Mouse (Mus musculus) lung, embryonic 15.5 days (tissue): Measurements from ENCODE around the gene Gm27027. TPM values are rescaled to one million over a fixed set of nuclear protein-coding genes. Genes with fewer than 3 reads are reported as not detected.
A peak's percentile ranks its signal among the peaks of the same experiment; 100 is the strongest.

ENCODE experiments used
- ATAC-seq: fragments of 200-750 bp; cut with Nextera tagmentation; 2 replicates; pipeline ENCODE4 v1.8.0; 2017; ENCODE audit warnings: moderate number of reproducible peaks, borderline replicate concordance; ENCODE audit not compliant: low FRiP score, low TSS enrichment; ENCODE audit errors: extremely low read depth
- H3K27ac ChIP-seq: fragments of 300-500 bp; sonication (generic); 2 replicates; pipeline ENCODE4 v1.5.1; 2015; ENCODE audit warnings: moderate library complexity, mild to moderate bottlenecking, inconsistent platforms
- H3K27me3 ChIP-seq: fragments of 300-500 bp; sonication (generic); 2 replicates; pipeline ENCODE4 v1.6.1; 2015; ENCODE audit warnings: inconsistent platforms
- H3K36me3 ChIP-seq: fragments of 300-500 bp; sonication (generic); 2 replicates; pipeline ENCODE4 v1.6.1; 2015; ENCODE audit warnings: inconsistent platforms
- H3K4me1 ChIP-seq: fragments of 300-500 bp; sonication (generic); 2 replicates; pipeline ENCODE4 v1.6.1; 2015; ENCODE audit warnings: inconsistent platforms
- H3K4me2 ChIP-seq: fragments of 300-500 bp; sonication (generic); 2 replicates; pipeline ENCODE4 v1.6.1; 2015; ENCODE audit warnings: inconsistent platforms, mild to moderate bottlenecking, moderate library complexity
- H3K4me3 ChIP-seq: fragments of 300-500 bp; sonication (generic); 2 replicates; pipeline ENCODE4 v1.5.1; 2015; ENCODE audit warnings: mild to moderate bottlenecking, inconsistent platforms
- H3K9ac ChIP-seq: fragments of 300-500 bp; sonication (generic); 2 replicates; pipeline ENCODE4 v1.6.1; 2015; ENCODE audit warnings: inconsistent platforms
- H3K9me3 ChIP-seq: fragments of 300-500 bp; sonication (generic); 2 replicates; pipeline ENCODE4 v1.6.1; 2016; ENCODE audit warnings: inconsistent platforms
- WGBS: fragments of 180-500 bp; shearing (Covaris S2); methylation state at CpG from one replicate; pipeline ENCODE4 v1.1.7; 2015; 5-methylcytosine and 5-hydroxymethylcytosine counted together
- polyA plus RNA-seq: library from polyadenylated mRNA; unstranded; fragments of >200 nt; fragmentation: Nextera tagmentation; extraction: Ambion mirVana; gene quantifications from 2 replicates; pipeline ENCODE4 v1.2.1, GENCODE M21; 2015

Gene Gm27027
- polyA plus RNA-seq, 1 experiment from 2014 or later = not detected

GRCm38 (mm10) chr2:93954781-93955578 lies 41.2 kb downstream of the Gm27027 start:
- no peak for ATAC-seq
- peak overlapping the region; percentile 65 for H3K4me3 ChIP-seq
- no peaks in the 10 kb centered on the region for H3K9me3 ChIP-seq
- peaks cover 30% of the 10 kb centered on the region for H3K27me3 ChIP-seq
- peak overlapping the region; percentile 76 for H3K9ac ChIP-seq
- WGBS = 1% methylated on average over 32 of the region's 32 CpGs
- H3K27ac ChIP-seq = 0 out of 2 replicates have a peak overlapping the region, but pooled peaks have one; percentile 1
- peak overlapping the region; percentile 85 for H3K4me2 ChIP-seq
- no peaks in the 10 kb centered on the region for H3K36me3 ChIP-seq
- H3K4me1 ChIP-seq = peaks cover 27% of the 10 kb centered on the region

GRCm38 (mm10) chr2:93953726-93954125 lies 42.4 kb downstream of the Gm27027 start:
- WGBS = 66% methylated on average over 9 of the region's 9 CpGs
- H3K9ac ChIP-seq = no peak overlapping the region
- H3K27me3 ChIP-seq = peaks cover 30% of the 10 kb centered on the region
- no peak overlapping the region for H3K4me3 ChIP-seq
- no peaks in the 10 kb centered on the region for H3K36me3 ChIP-seq
- no peaks in the 10 kb centered on the region for H3K9me3 ChIP-seq
- peaks cover 27% of the 10 kb centered on the region for H3K4me1 ChIP-seq
- peak overlapping the region; percentile 85 for H3K4me2 ChIP-seq
- no peak overlapping the region for H3K27ac ChIP-seq
- ATAC-seq = no peak

GRCm38 (mm10) chr2:93946976-93947375 lies 49.2 kb downstream of the Gm27027 start:
- Histone ChIP-seq H3K4me1 (peaks cover 1% of the 10 kb centered on the region; the same call in 1 of the 2 replicates), H3K9ac (no peak overlapping the region), H3K27me3 (peaks cover 3% of the 10 kb centered on the region; the same call in 1 of the 2 replicates), H3K4me2 (no peak overlapping the region), H3K4me3 (no peak overlapping the region), H3K27ac (no peak overlapping the region), H3K36me3 (no peaks in the 10 kb centered on the region), H3K9me3 (no peaks in the 10 kb centered on the region)
- ATAC-seq = no peak
- 56% methylated on average over 5 of the region's 5 CpGs for WGBS

GRCm38 (mm10) chr2:93944855-93945254 lies 51.3 kb downstream of the Gm27027 start:
- Histone ChIP-seq H3K27ac (no peak overlapping the region), H3K4me2 (no peak overlapping the region), H3K27me3 (no peaks in the 10 kb centered on the region), H3K9ac (no peak overlapping the region), H3K36me3 (no peaks in the 10 kb centered on the region), H3K9me3 (no peaks in the 10 kb centered on the region), H3K4me1 (peaks cover 13% of the 10 kb centered on the region), H3K4me3 (no peak overlapping the region)
- no peak for ATAC-seq
- WGBS = 79% methylated on average over 4 of the region's 4 CpGs

GRCm38 (mm10) chr2:93944099-93944498 lies 52.1 kb downstream of the Gm27027 start:
- no peak overlapping the region for H3K4me3 ChIP-seq
- H3K36me3 ChIP-seq = no peaks in the 10 kb centered on the region
- no peak overlapping the region for H3K9ac ChIP-seq
- H3K4me2 ChIP-seq = no peak overlapping the region
- no peaks in the 10 kb centered on the region for H3K9me3 ChIP-seq
- WGBS = 88% methylated on average over 2 of the region's 2 CpGs
- peaks cover 13% of the 10 kb centered on the region for H3K4me1 ChIP-seq
- no peaks in the 10 kb centered on the region for H3K27me3 ChIP-seq
- no peak for ATAC-seq
- no peak overlapping the region for H3K27ac ChIP-seq

GRCm38 (mm10) chr2:93941670-93942069 lies 54.5 kb downstream of the Gm27027 start:
- Histone ChIP-seq H3K4me2 (peak overlapping the region; percentile 18; the same call in 1 of the 2 replicates), H3K9me3 (no peaks in the 10 kb centered on the region), H3K4me1 (peaks cover 13% of the 10 kb centered on the region), H3K4me3 (no peak overlapping the region), H3K27ac (no peak overlapping the region), H3K9ac (no peak overlapping the region), H3K27me3 (no peaks in the 10 kb centered on the region), H3K36me3 (no peaks in the 10 kb centered on the region)
- ATAC-seq = peak; percentile 52; the same call in 1 of the 2 replicates
- 21% methylated on average over 11 of the region's 11 CpGs for WGBS

- H3K9ac ChIP-seq = no peak overlapping the region
- H3K4me3 ChIP-seq = no peak overlapping the region
- peaks cover 13% of the 10 kb centered on the region for H3K4me1 ChIP-seq
- no peaks in the 10 kb centered on the region for H3K36me3 ChIP-seq
- no peak overlapping the region for H3K4me2 ChIP-seq
- no peaks in the 10 kb centered on the region for H3K9me3 ChIP-seq
- H3K27ac ChIP-seq = no peak overlapping the region
- WGBS = 49% methylated on average over 9 of the region's 9 CpGs
- no peak for ATAC-seq
- H3K27me3 ChIP-seq = no peaks in the 10 kb centered on the region
These were observed 57.6 kb downstream of the Gm27027 start for GRCm38 (mm10) chr2:93938534-93938933.

- Histone ChIP-seq H3K4me2 (no peak overlapping the region), H3K9me3 (no peaks in the 10 kb centered on the region), H3K27me3 (no peaks in the 10 kb centered on the region), H3K4me3 (no peak overlapping the region), H3K9ac (no peak overlapping the region), H3K27ac (no peak overlapping the region), H3K4me1 (no peaks in the 10 kb centered on the region), H3K36me3 (no peaks in the 10 kb centered on the region)
- no peak for ATAC-seq
- 66% methylated on average over 10 of the region's 10 CpGs for WGBS
These were observed 67.3 kb downstream of the Gm27027 start for GRCm38 (mm10) chr2:93928866-93929265.

- H3K36me3 ChIP-seq = no peaks in the 10 kb centered on the region
- no peaks in the 10 kb centered on the region for H3K4me1 ChIP-seq
- H3K9ac ChIP-seq = no peak overlapping the region
- H3K9me3 ChIP-seq = no peaks in the 10 kb centered on the region
- ATAC-seq = no peak
- no peak overlapping the region for H3K4me3 ChIP-seq
- 53% methylated on average over 13 of the region's 13 CpGs for WGBS
- H3K4me2 ChIP-seq = no peak overlapping the region
- no peak overlapping the region for H3K27ac ChIP-seq
- H3K27me3 ChIP-seq = no peaks in the 10 kb centered on the region
These were observed 68.3 kb downstream of the Gm27027 start for GRCm38 (mm10) chr2:93927701-93928437.

- no peak for ATAC-seq
- no peak overlapping the region for H3K27ac ChIP-seq
- no peaks in the 10 kb centered on the region for H3K36me3 ChIP-seq
- H3K9ac ChIP-seq = no peak overlapping the region
- H3K27me3 ChIP-seq = no peaks in the 10 kb centered on the region
- H3K4me1 ChIP-seq = no peaks in the 10 kb centered on the region
- WGBS = 92% methylated on average over 8 of the region's 8 CpGs
- no peaks in the 10 kb centered on the region for H3K9me3 ChIP-seq
- no peak overlapping the region for H3K4me3 ChIP-seq
- H3K4me2 ChIP-seq = no peak overlapping the region
These were observed 70.0 kb downstream of the Gm27027 start for GRCm38 (mm10) chr2:93926141-93926540.

- H3K4me2 ChIP-seq = no peak overlapping the region
- no peak overlapping the region for H3K4me3 ChIP-seq
- WGBS = 81% methylated on average over 3 of the region's 3 CpGs
- no peak for ATAC-seq
- H3K27me3 ChIP-seq = no peaks in the 10 kb centered on the region
- no peak overlapping the region for H3K9ac ChIP-seq
- no peaks in the 10 kb centered on the region for H3K9me3 ChIP-seq
- H3K27ac ChIP-seq = no peak overlapping the region
- H3K36me3 ChIP-seq = no peaks in the 10 kb centered on the region
- H3K4me1 ChIP-seq = no peaks in the 10 kb centered on the region
These were observed 77.1 kb downstream of the Gm27027 start for GRCm38 (mm10) chr2:93919093-93919492.

GRCm38 (mm10) chr2:93913552-93913951 lies 82.6 kb downstream of the Gm27027 start:
- no peaks in the 10 kb centered on the region for H3K9me3 ChIP-seq
- WGBS = 94% methylated on average over 2 of the region's 2 CpGs
- H3K27me3 ChIP-seq = no peaks in the 10 kb centered on the region
- H3K4me3 ChIP-seq = no peak overlapping the region
- H3K36me3 ChIP-seq = no peaks in the 10 kb centered on the region
- no peak overlapping the region for H3K9ac ChIP-seq
- no peak for ATAC-seq
- H3K4me2 ChIP-seq = no peak overlapping the region
- H3K4me1 ChIP-seq = no peaks in the 10 kb centered on the region
- no peak overlapping the region for H3K27ac ChIP-seq
